Mouse (Mus musculus): ENCODE measurements around the gene Sae1.
A peak's percentile ranks its signal among the peaks of the same experiment; 100 is the strongest.

DNA sequence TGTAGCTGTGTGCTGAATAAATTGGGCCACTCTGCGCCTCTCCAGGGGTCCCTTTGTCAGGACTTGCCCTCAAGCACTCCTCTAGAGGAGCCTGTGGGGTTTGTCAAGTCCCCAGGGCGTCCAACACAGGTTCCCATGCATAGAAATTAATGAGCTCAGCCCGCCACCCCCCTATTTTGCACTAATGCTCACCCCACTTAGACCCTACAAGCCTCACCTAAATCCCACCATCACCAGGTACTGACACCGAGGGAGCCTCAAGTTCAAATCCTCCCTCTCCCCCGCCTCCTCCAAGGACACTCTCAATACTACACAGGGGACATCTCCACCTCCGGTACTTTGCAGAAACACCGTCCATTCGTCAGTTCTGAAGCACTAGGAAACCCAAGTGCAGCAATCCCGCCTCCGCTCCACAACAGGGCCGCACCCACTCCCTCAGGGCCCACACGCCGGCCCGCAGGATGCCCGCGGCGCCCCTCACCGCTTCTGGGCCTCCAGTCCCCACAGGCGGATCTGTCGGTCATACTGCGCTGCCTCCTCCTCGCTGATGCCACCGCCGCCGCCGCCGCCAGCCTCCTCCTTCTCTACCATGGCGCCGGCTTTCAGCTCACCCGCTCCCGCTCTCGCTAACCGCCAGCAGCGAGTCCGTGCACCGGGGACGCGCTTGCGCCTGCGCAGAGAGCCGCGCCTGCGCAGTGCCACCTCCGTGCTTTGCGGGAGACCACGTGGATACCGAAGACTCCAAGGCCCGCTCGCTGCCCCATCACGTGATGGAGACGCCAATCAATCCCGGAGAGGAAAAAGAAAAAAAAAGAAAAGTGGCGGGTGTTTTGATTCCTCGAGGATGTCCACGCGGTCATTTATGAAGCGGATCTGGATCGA lies at the start of gene Sae1:
- TF ChIP-seq CTCF (IDR thresholded peaks at IDR 0.05; ENCODE audit: low read depth, low read length) (no peak), EP300 (IDR thresholded peaks at IDR 0.05; ENCODE audit: insufficient read depth, low read depth, low read length) (no peak), POLR2A (IDR thresholded peaks at IDR 0.05; ENCODE audit: insufficient read depth, low read length) (peak; percentile 52)

Data from ES-Bruce4 (cell line).